Mouse (Mus musculus) embryonic facial prominence, embryonic 10.5 days (tissue): ENCODE data around the gene Slc2a8. TPM values are rescaled to one million over a fixed set of nuclear protein-coding genes. Genes with fewer than 3 reads are reported as not detected.

ENCODE experiments used
- DNase-seq: peaks from one replicate; pipeline ENCODE4 v3.0.0-alpha.2; 2017; ENCODE audit warnings: low spot score
- H3K27ac ChIP-seq: fragments of 300-500 bp; sonication (generic); replicated peaks from 2 replicates; pipeline ENCODE4 v1.5.1; 2016; ENCODE audit warnings: mild to moderate bottlenecking
- H3K27me3 ChIP-seq: fragments of 300-500 bp; sonication (generic); replicated peaks from 2 replicates; pipeline ENCODE4 v1.6.1; 2016; ENCODE audit warnings: low read depth, mild to moderate bottlenecking; ENCODE audit not compliant: poor library complexity, severe bottlenecking
- H3K36me3 ChIP-seq: fragments of 300-500 bp; sonication (generic); replicated peaks from 2 replicates; pipeline ENCODE4 v1.6.1; 2016; ENCODE audit warnings: mild to moderate bottlenecking, moderate library complexity
- H3K4me1 ChIP-seq: fragments of 300-500 bp; sonication (generic); 2 replicates; pipeline ENCODE4 v1.6.1; 2016
- H3K4me3 ChIP-seq: fragments of 300-500 bp; sonication (generic); 2 replicates; pipeline ENCODE4 v1.5.1; 2016; ENCODE audit warnings: mild to moderate bottlenecking, moderate library complexity
- H3K9me3 ChIP-seq: fragments of 300-500 bp; sonication (generic); 2 replicates; pipeline ENCODE4 v1.6.1; 2016; ENCODE audit warnings: mild to moderate bottlenecking
- WGBS: fragments of 180-500 bp; shearing (Covaris S2); methylation state at CpG from one replicate; pipeline ENCODE4 v1.1.7; 2016; 5-methylcytosine and 5-hydroxymethylcytosine counted together
- polyA plus RNA-seq: library from polyadenylated mRNA; unstranded; fragments of >200 nt; fragmentation: Nextera tagmentation; extraction: Ambion mirVana; gene quantifications from 2 replicates; pipeline ENCODE4 v1.2.1, GENCODE M21; 2016

The Slc2a8 gene
- polyA plus RNA-seq, 1 experiment from 2014 or later, result 21.5 TPM

GRCm38 (mm10) chr2:32966689-32967631 is 14.9 kb downstream of the Slc2a8 start:
- WGBS, result 1% methylated on average over 55 of the region's 55 CpGs
- H3K4me1 ChIP-seq, result peaks cover 49% of the 10 kb centered on the region
- DNase-seq, result peak; percentile 85

GRCm38 (mm10) chr2:32966184-32966688 is 15.6 kb downstream of the Slc2a8 start:
- Histone ChIP-seq H3K4me3 (peak overlapping the region; percentile 78), H3K27me3 (no peaks in the 10 kb centered on the region)
- WGBS, result 10% methylated on average over 13 of the region's 13 CpGs

More at GRCm38 (mm10) chr2:32966689-32967631, 14.9 kb downstream of the Slc2a8 start:
- Histone ChIP-seq H3K36me3 (peaks cover 31% of the 10 kb centered on the region), H3K27me3 (no peaks in the 10 kb centered on the region), H3K4me3 (peak overlapping the region; percentile 78), H3K9me3 (no peaks in the 10 kb centered on the region), H3K27ac (peak overlapping the region; percentile 93)

GRCm38 (mm10) chr2:32965511-32966183 is 16.2 kb downstream of the Slc2a8 start:
- Histone ChIP-seq H3K4me3 (peak overlapping the region; percentile 78), H3K9me3 (no peaks in the 10 kb centered on the region), H3K27ac (no peak overlapping the region; the same call in 1 of the 2 replicates), H3K27me3 (no peaks in the 10 kb centered on the region), H3K36me3 (peaks cover 31% of the 10 kb centered on the region), H3K4me1 (peaks cover 54% of the 10 kb centered on the region)
- 15% methylated on average over 7 of the region's 7 CpGs for WGBS
- DNase-seq, result no peak

More at GRCm38 (mm10) chr2:32966184-32966688, 15.6 kb downstream of the Slc2a8 start:
- no peaks in the 10 kb centered on the region for H3K9me3 ChIP-seq
- no peak for DNase-seq
- H3K27ac ChIP-seq, result peak overlapping the region; percentile 93
- peaks cover 49% of the 10 kb centered on the region for H3K4me1 ChIP-seq
- peaks cover 31% of the 10 kb centered on the region for H3K36me3 ChIP-seq

- no peak overlapping the region for H3K27ac ChIP-seq
These were observed 17.0 kb downstream of the Slc2a8 start for GRCm38 (mm10) chr2:32964659-32965457.

GRCm38 (mm10) chr2:32963981-32964380 is 17.9 kb downstream of the Slc2a8 start:
- H3K27me3 ChIP-seq, result no peaks in the 10 kb centered on the region
- H3K4me3 ChIP-seq, result peak overlapping the region; percentile 88
- H3K27ac ChIP-seq, result no peak overlapping the region
- DNase-seq, result no peak
- H3K9me3 ChIP-seq, result no peaks in the 10 kb centered on the region
- H3K4me1 ChIP-seq, result peaks cover 58% of the 10 kb centered on the region
- WGBS, result 75% methylated on average over 1 of the region's 1 CpGs
- peaks cover 31% of the 10 kb centered on the region for H3K36me3 ChIP-seq

More at GRCm38 (mm10) chr2:32964659-32965457, 17.0 kb downstream of the Slc2a8 start:
- H3K36me3 ChIP-seq, result peaks cover 31% of the 10 kb centered on the region
- WGBS, result 26% methylated on average over 10 of the region's 10 CpGs
- H3K4me1 ChIP-seq, result peaks cover 58% of the 10 kb centered on the region
- no peaks in the 10 kb centered on the region for H3K9me3 ChIP-seq
- peak; percentile 23 for DNase-seq
- no peaks in the 10 kb centered on the region for H3K27me3 ChIP-seq
- H3K4me3 ChIP-seq, result peak overlapping the region; percentile 88

DNA sequence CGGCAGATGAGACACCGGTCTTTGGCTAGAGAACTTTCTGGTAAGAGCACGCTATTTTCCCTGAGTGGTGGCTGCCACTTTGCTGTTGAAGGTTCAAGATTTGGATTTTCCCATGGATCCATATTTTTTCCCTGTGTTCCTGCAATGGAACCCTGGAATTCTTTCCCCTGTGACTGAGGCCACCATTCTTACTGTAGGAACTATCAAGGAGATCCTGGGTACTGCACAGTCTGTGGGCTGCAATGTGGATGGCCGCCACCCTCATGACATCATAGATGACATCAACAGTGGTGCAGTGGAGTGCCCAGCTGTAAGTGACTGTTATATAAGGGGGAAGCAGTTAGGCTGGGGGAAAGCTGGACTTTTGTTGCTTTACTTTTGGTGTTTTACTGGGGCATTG is 18.3 kb downstream of the Slc2a8 start:
- DNase-seq, result no peak
- peaks cover 31% of the 10 kb centered on the region for H3K36me3 ChIP-seq
- H3K27me3 ChIP-seq, result no peaks in the 10 kb centered on the region
- no peaks in the 10 kb centered on the region for H3K9me3 ChIP-seq
- 68% methylated on average over 4 of the region's 4 CpGs for WGBS
- H3K4me3 ChIP-seq, result peak overlapping the region; percentile 88
- H3K4me1 ChIP-seq, result peaks cover 58% of the 10 kb centered on the region
- H3K27ac ChIP-seq, result no peak overlapping the region

DNA sequence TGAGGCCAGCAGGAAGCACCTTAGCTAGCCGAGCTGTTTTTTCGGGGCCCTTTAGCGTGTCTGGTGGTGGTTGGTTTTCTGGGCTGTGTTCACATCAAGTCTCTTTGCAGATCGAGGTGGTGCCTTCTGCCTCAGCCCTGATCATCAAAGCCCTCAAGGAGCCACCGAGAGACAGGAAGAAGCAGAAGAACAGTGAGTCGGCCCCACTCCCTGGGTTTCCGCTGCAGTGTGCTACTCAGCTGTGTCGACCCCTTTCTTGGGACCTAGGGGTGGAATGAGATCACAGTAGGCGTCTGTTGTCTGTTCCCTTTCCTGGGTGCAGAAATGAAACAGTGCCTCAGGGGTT is 19.0 kb downstream of the Slc2a8 start:
- peak overlapping the region; percentile 88 for H3K4me3 ChIP-seq
- H3K27me3 ChIP-seq, result no peaks in the 10 kb centered on the region
- no peak for DNase-seq
- peaks cover 32% of the 10 kb centered on the region for H3K36me3 ChIP-seq
- peaks cover 55% of the 10 kb centered on the region for H3K4me1 ChIP-seq
- no peaks in the 10 kb centered on the region for H3K9me3 ChIP-seq
- H3K27ac ChIP-seq, result peak overlapping the region; percentile 96
- 9% methylated on average over 9 of the region's 9 CpGs for WGBS

- WGBS, result under 1% methylated on average over 33 of the region's 33 CpGs
- H3K4me3 ChIP-seq, result peak overlapping the region; percentile 88
- H3K9me3 ChIP-seq, result no peaks in the 10 kb centered on the region
- no peaks in the 10 kb centered on the region for H3K27me3 ChIP-seq
- peaks cover 37% of the 10 kb centered on the region for H3K36me3 ChIP-seq
- H3K27ac ChIP-seq, result peak overlapping the region; percentile 96
- DNase-seq, result peak; percentile 23
- H3K4me1 ChIP-seq, result peaks cover 49% of the 10 kb centered on the region
These were observed 19.6 kb downstream of the Slc2a8 start for GRCm38 (mm10) chr2:32962062-32962874.

GRCm38 (mm10) chr2:32961192-32961995 is 20.5 kb downstream of the Slc2a8 start, which contains the start of the genes Rpl12 and Lrsam1:
Gene Rpl12 (plus strand): TSS chr2:32961559.
Gene Lrsam1 (minus strand): TSS chr2:32961614.
- peak within 1 kb of the TSS; percentile 96 for H3K27ac ChIP-seq
- H3K4me3 ChIP-seq, result peak within 1 kb of the TSS; percentile 88
- no peaks in the 10 kb centered on the region for H3K9me3 ChIP-seq
- peak; percentile 94 for DNase-seq
- WGBS, result 3% methylated on average over 55 of the region's 55 CpGs
- H3K27me3 ChIP-seq, result no peaks in the 10 kb centered on the region
- peaks cover 45% of the 10 kb centered on the region for H3K36me3 ChIP-seq
- H3K4me1 ChIP-seq, result peaks cover 45% of the 10 kb centered on the region

- no peak for DNase-seq
- Histone ChIP-seq H3K36me3 (peaks cover 55% of the 10 kb centered on the region), H3K27ac (0 out of 2 replicates have a peak overlapping the region, but pooled peaks have one; percentile 96), H3K27me3 (no peaks in the 10 kb centered on the region), H3K4me3 (peak overlapping the region; percentile 88), H3K9me3 (no peaks in the 10 kb centered on the region), H3K4me1 (peaks cover 35% of the 10 kb centered on the region)
- WGBS, result 92% methylated on average over 4 of the region's 4 CpGs
These were observed 21.6 kb downstream of the Slc2a8 start for GRCm38 (mm10) chr2:32960273-32960672.
